Mouse (Mus musculus) liver, postnatal 0 days (tissue): ENCODE measurements at regions not wholly inside any gene's neighbourhood (a gene's known extent, or its start where the extent isn't known, plus 50 kb on each side); places are given as distances from the start of the nearest gene placed in this dataset.

Source experiments
- ATAC-seq: fragments of 200-750 bp; cut with Nextera tagmentation; 2 replicates; pipeline ENCODE4 v1.8.0; 2017; ENCODE audit warnings: mild to moderate bottlenecking, moderate library complexity
- DNase-seq: peaks from one replicate; pipeline ENCODE4 v3.0.0-alpha.2; 2016
- H3K27ac ChIP-seq: fragments of 300-500 bp; sonication (generic); 2 replicates; pipeline ENCODE4 v1.5.1; 2014; ENCODE audit warnings: antibody characterized with exemption, moderate library complexity, mild to moderate bottlenecking, low read depth
- H3K27me3 ChIP-seq: fragments of 300-500 bp; sonication (generic); 2 replicates; pipeline ENCODE4 v1.6.1; 2014; ENCODE audit warnings: low read length, control low read depth, mixed read lengths; ENCODE audit not compliant: insufficient read depth
- H3K36me3 ChIP-seq: fragments of 300-500 bp; sonication (generic); replicated peaks from 2 replicates; pipeline ENCODE4 v1.6.1; 2014; ENCODE audit warnings: mild to moderate bottlenecking, control low read depth, low read length, moderate library complexity, mixed read lengths; ENCODE audit not compliant: insufficient read depth
- H3K4me1 ChIP-seq: fragments of 300-500 bp; sonication (generic); 2 replicates; pipeline ENCODE4 v1.6.1; 2014; ENCODE audit warnings: antibody characterized with exemption, mild to moderate bottlenecking, control low read depth; ENCODE audit not compliant: insufficient read depth
- H3K4me2 ChIP-seq: fragments of 300-500 bp; sonication (generic); 2 replicates; pipeline ENCODE4 v1.6.1; 2014; ENCODE audit warnings: low read depth, mild to moderate bottlenecking, low read length, moderate library complexity, mixed read lengths
- H3K4me3 ChIP-seq: fragments of 300-500 bp; sonication (generic); 2 replicates; pipeline ENCODE4 v1.5.1; 2014; ENCODE audit warnings: low read depth, low read length
- H3K9ac ChIP-seq: fragments of 300-500 bp; sonication (generic); replicated peaks from 2 replicates; pipeline ENCODE4 v1.6.1; 2014; ENCODE audit warnings: mild to moderate bottlenecking, moderate library complexity
- H3K9me3 ChIP-seq: fragments of 300-500 bp; sonication (generic); 2 replicates; pipeline ENCODE4 v1.6.1; 2016; ENCODE audit warnings: mild to moderate bottlenecking, control low read depth, low read length, mixed read lengths
- CTCF ChIP-seq: sonication (generic); IDR thresholded peaks from 2 replicates; pipeline ENCODE4 v1.5.1; 2016; ENCODE audit warnings: antibody characterized with exemption, low read depth
- EP300 ChIP-seq: IDR thresholded peaks from 2 replicates; pipeline ENCODE4 v1.6.1; 2016; ENCODE audit warnings: antibody characterized with exemption, low read depth, mild to moderate bottlenecking
- WGBS: fragments of 180-500 bp; shearing (Covaris S2); extraction: QIAGEN DNeasy Blood & Tissue Kit; methylation state at CpG from one replicate; pipeline ENCODE4 v1.1.7; 2014; ENCODE audit not compliant: insufficient replicate concordance; 5-methylcytosine and 5-hydroxymethylcytosine counted together

DNA sequence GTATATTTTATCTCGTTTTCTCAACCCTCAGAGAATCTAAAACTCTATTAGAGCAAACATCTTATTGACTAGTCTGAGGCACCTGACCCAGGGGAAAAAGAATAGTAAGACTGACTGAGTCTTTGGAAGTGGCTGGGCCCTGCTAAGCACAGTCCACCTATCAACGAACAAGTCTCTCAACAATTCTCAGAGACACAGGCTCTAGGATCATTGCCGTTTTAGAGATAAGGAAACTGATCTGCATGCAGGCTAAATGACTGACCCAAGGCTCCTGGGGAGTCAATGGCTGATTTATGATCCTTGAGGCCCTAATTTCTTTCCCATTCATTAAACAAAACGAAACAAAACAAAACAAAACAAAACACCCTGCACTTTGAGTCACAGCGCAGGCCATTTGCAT lies 150.4 kb upstream of the Slc24a2 start:
- H3K36me3 ChIP-seq = no peaks in the 10 kb centered on the region
- no peaks in the 10 kb centered on the region for H3K9me3 ChIP-seq
- no peak overlapping the region for H3K9ac ChIP-seq
- TF ChIP-seq EP300 = no peak
- TF ChIP-seq CTCF = no peak
- no peak for ATAC-seq
- no peaks in the 10 kb centered on the region for H3K4me1 ChIP-seq
- H3K27me3 ChIP-seq = no peaks in the 10 kb centered on the region
- no peak overlapping the region for H3K4me3 ChIP-seq
- no peak for DNase-seq
- WGBS = 52% methylated on average over 5 of the region's 5 CpGs
- no peak overlapping the region for H3K4me2 ChIP-seq
- no peak overlapping the region for H3K27ac ChIP-seq

DNA sequence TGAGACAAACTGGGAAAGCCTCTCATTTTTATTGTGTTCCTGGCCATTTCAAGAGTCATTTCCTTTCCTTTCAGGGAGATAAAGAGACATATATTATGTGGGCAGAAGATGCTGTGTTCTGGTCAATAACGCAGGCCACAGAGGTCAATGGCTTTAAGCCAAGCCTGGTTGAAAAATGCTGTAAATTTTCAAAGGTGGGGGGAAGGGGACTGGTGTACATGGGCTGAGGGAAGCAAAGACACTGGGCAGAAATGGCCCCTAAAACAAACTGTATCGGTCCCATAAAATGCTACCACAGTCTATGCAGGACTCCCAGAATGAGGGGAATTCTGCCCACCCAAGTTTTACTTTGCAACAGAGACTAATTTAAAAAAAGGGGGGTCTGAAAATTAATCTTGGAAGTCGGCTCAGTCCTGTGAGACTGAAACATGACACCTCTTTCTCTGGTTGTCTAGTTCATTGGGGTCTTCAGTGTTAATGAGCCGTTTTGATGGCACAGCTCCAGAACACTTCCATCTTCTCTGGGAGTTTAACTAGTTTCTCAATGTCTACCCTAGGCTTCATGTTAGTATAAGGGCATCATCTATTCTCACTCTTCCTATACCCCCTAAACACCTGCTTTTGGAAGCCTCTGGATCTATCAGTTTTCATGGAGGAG lies 149.4 kb upstream of the Slc24a2 start:
- ATAC-seq = no peak
- Histone ChIP-seq H3K9me3 (no peaks in the 10 kb centered on the region), H3K4me3 (no peak overlapping the region), H3K4me2 (no peak overlapping the region), H3K27ac (no peak overlapping the region), H3K4me1 (no peaks in the 10 kb centered on the region), H3K9ac (no peak overlapping the region), H3K36me3 (no peaks in the 10 kb centered on the region), H3K27me3 (no peaks in the 10 kb centered on the region)
- no peak for TF ChIP-seq EP300
- TF ChIP-seq CTCF = no peak
- 56% methylated on average over 4 of the region's 4 CpGs for WGBS
- DNase-seq = no peak

- Histone ChIP-seq H3K9me3 (no peaks in the 10 kb centered on the region), H3K4me3 (no peak overlapping the region), H3K27ac (no peak overlapping the region), H3K36me3 (no peaks in the 10 kb centered on the region), H3K4me1 (0 out of 2 replicates have a peak, but pooled peaks cover 3% of the 10 kb centered on the region), H3K27me3 (0 out of 2 replicates have a peak, but pooled peaks cover 9% of the 10 kb centered on the region), H3K4me2 (no peak overlapping the region), H3K9ac (no peak overlapping the region)
- ATAC-seq = no peak
- DNase-seq = no peak
- 69% methylated on average over 7 of the region's 7 CpGs for WGBS
- TF ChIP-seq CTCF (no peak), EP300 (no peak)
Observed at GRCm38 (mm10) chr4:87371960-87372359, 141.7 kb upstream of the Slc24a2 start.

- TF ChIP-seq EP300 = no peak
- no peak for TF ChIP-seq CTCF
- 0 out of 2 replicates have a peak, but pooled peaks cover 9% of the 10 kb centered on the region for H3K27me3 ChIP-seq
- peak overlapping the region; percentile 18; the same call in 1 of the 2 replicates for H3K4me2 ChIP-seq
- DNase-seq = no peak
- no peaks in the 10 kb centered on the region for H3K9me3 ChIP-seq
- no peak overlapping the region for H3K27ac ChIP-seq
- WGBS = 19% methylated on average over 14 of the region's 14 CpGs
- no peak overlapping the region for H3K4me3 ChIP-seq
- no peaks in the 10 kb centered on the region for H3K36me3 ChIP-seq
- ATAC-seq = no peak
- no peak overlapping the region for H3K9ac ChIP-seq
- 0 out of 2 replicates have a peak, but pooled peaks cover 3% of the 10 kb centered on the region for H3K4me1 ChIP-seq
Observed at GRCm38 (mm10) chr4:87369626-87370234, 139.5 kb upstream of the Slc24a2 start.

DNA sequence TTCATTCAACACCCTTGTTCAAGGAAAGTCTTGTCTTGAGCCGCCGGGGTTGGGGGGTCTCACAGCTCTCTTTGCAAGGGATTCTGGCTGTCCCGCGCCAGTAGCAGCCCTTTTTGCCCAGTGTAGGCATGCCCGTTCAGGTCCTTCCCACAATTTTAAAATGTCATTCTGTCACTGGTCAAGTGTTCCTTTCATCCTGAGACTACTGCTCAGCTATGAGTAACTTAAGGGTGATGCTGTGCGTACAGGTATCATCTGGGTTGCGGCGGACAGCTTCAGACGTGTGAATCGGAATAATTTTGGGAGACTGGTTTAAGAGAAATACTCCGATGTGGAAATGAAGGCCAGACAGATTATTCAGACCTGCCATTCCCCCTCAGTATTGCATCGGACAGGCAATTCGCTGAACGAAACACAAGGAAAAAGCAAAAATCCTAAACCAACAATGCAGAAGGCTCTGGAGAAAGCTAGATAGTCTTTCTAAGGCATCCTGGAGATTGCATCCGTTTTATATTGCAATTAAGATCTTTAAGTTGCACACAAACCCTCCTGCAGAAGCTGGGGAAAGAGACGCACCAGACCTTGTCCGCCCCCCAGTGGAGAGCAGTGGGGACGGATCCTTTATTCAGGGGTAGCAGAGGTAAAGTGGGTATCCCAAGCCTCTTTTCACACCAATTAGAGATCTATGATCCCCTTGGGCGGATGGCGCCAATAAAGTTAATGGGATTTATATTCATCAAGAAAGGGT lies 138.3 kb upstream of the Slc24a2 start:
- Histone ChIP-seq H3K27ac (no peak overlapping the region), H3K27me3 (0 out of 2 replicates have a peak, but pooled peaks cover 9% of the 10 kb centered on the region), H3K4me2 (peak overlapping the region; percentile 63), H3K9me3 (no peaks in the 10 kb centered on the region), H3K9ac (no peak overlapping the region), H3K4me1 (0 out of 2 replicates have a peak, but pooled peaks cover 3% of the 10 kb centered on the region), H3K36me3 (no peaks in the 10 kb centered on the region), H3K4me3 (peak overlapping the region; percentile 28)
- TF ChIP-seq CTCF (peak; percentile 55), EP300 (no peak)
- peak; percentile 15; the same call in 1 of the 2 replicates for ATAC-seq
- DNase-seq = peak; percentile 31
- WGBS = 11% methylated on average over 20 of the region's 20 CpGs
